Mouse (Mus musculus) embryonic facial prominence, embryonic 10.5 days (tissue): ENCODE results near the gene Tmem205. TPM values are rescaled to one million over a fixed set of nuclear protein-coding genes. Genes with fewer than 3 reads are reported as not detected.

Experiments
- DNase-seq: peaks from one replicate; pipeline ENCODE4 v3.0.0-alpha.2; 2017; ENCODE audit warnings: low spot score
- H3K27ac ChIP-seq: fragments of 300-500 bp; sonication (generic); replicated peaks from 2 replicates; pipeline ENCODE4 v1.5.1; 2016; ENCODE audit warnings: mild to moderate bottlenecking
- H3K27me3 ChIP-seq: fragments of 300-500 bp; sonication (generic); replicated peaks from 2 replicates; pipeline ENCODE4 v1.6.1; 2016; ENCODE audit warnings: low read depth, mild to moderate bottlenecking; ENCODE audit not compliant: poor library complexity, severe bottlenecking
- H3K36me3 ChIP-seq: fragments of 300-500 bp; sonication (generic); replicated peaks from 2 replicates; pipeline ENCODE4 v1.6.1; 2016; ENCODE audit warnings: mild to moderate bottlenecking, moderate library complexity
- H3K4me1 ChIP-seq: fragments of 300-500 bp; sonication (generic); 2 replicates; pipeline ENCODE4 v1.6.1; 2016
- H3K4me3 ChIP-seq: fragments of 300-500 bp; sonication (generic); 2 replicates; pipeline ENCODE4 v1.5.1; 2016; ENCODE audit warnings: mild to moderate bottlenecking, moderate library complexity
- H3K9me3 ChIP-seq: fragments of 300-500 bp; sonication (generic); 2 replicates; pipeline ENCODE4 v1.6.1; 2016; ENCODE audit warnings: mild to moderate bottlenecking
- WGBS: fragments of 180-500 bp; shearing (Covaris S2); methylation state at CpG from one replicate; pipeline ENCODE4 v1.1.7; 2016; 5-methylcytosine and 5-hydroxymethylcytosine counted together
- polyA plus RNA-seq: library from polyadenylated mRNA; unstranded; fragments of >200 nt; fragmentation: Nextera tagmentation; extraction: Ambion mirVana; gene quantifications from 2 replicates; pipeline ENCODE4 v1.2.1, GENCODE M21; 2016

Gene Tmem205
- polyA plus RNA-seq, 1 experiment from 2014 or later: 31.1 TPM

- DNase-seq: peak; percentile 97
- Histone ChIP-seq H3K36me3 (0 out of 2 replicates have a peak, but pooled peaks cover 6% of the 10 kb centered on the region), H3K27ac (peak within 1 kb of the TSS; percentile 96), H3K4me1 (peaks cover 19% of the 10 kb centered on the region), H3K4me3 (peak within 1 kb of the TSS; percentile 76), H3K9me3 (no peaks in the 10 kb centered on the region), H3K27me3 (peaks cover 21% of the 10 kb centered on the region)
- WGBS: under 1% methylated on average over 54 of the region's 54 CpGs
These were observed 28.4 kb upstream of the Tmem205 start, which contains the start of gene Swsap1 for GRCm38 (mm10) chr9:21955570-21956281. TSS of gene Swsap1 (plus strand) at chr9:21955755.

- Histone ChIP-seq H3K4me1 (peaks cover 14% of the 10 kb centered on the region), H3K27ac (peak overlapping the region; percentile 96), H3K27me3 (peaks cover 16% of the 10 kb centered on the region), H3K9me3 (no peaks in the 10 kb centered on the region), H3K36me3 (0 out of 2 replicates have a peak, but pooled peaks cover 6% of the 10 kb centered on the region), H3K4me3 (peak overlapping the region; percentile 76)
- WGBS: 2% methylated on average over 18 of the region's 18 CpGs
- DNase-seq: no peak
These were observed 27.8 kb upstream of the Tmem205 start for GRCm38 (mm10) chr9:21955225-21955569.

- H3K9me3 ChIP-seq: no peaks in the 10 kb centered on the region
- DNase-seq: no peak
- peaks cover 13% of the 10 kb centered on the region for H3K4me1 ChIP-seq
- H3K4me3 ChIP-seq: peak overlapping the region; percentile 76
- H3K36me3 ChIP-seq: 0 out of 2 replicates have a peak, but pooled peaks cover 6% of the 10 kb centered on the region
- WGBS: 89% methylated on average over 3 of the region's 3 CpGs
- peaks cover 10% of the 10 kb centered on the region for H3K27me3 ChIP-seq
- H3K27ac ChIP-seq: no peak overlapping the region
These were observed 27.3 kb upstream of the Tmem205 start for GRCm38 (mm10) chr9:21954635-21955034.

- Histone ChIP-seq H3K4me3 (no peak overlapping the region), H3K36me3 (no peaks in the 10 kb centered on the region), H3K27ac (no peak overlapping the region), H3K9me3 (no peaks in the 10 kb centered on the region), H3K27me3 (peaks cover 6% of the 10 kb centered on the region), H3K4me1 (peaks cover 13% of the 10 kb centered on the region)
- WGBS: 20% methylated on average over 3 of the region's 3 CpGs
- DNase-seq: no peak
These were observed 26.2 kb upstream of the Tmem205 start for GRCm38 (mm10) chr9:21953600-21953999.

GRCm38 (mm10) chr9:21951977-21952376 is 24.6 kb upstream of the Tmem205 start:
- Histone ChIP-seq H3K27ac (no peak overlapping the region), H3K4me3 (no peak overlapping the region), H3K27me3 (peaks cover 22% of the 10 kb centered on the region), H3K36me3 (no peaks in the 10 kb centered on the region), H3K4me1 (peaks cover 23% of the 10 kb centered on the region), H3K9me3 (no peaks in the 10 kb centered on the region)
- WGBS: 84% methylated on average over 3 of the region's 3 CpGs
- DNase-seq: no peak

GRCm38 (mm10) chr9:21950322-21950721 is 23.0 kb upstream of the Tmem205 start:
- Histone ChIP-seq H3K4me3 (no peak overlapping the region), H3K4me1 (peaks cover 18% of the 10 kb centered on the region), H3K27ac (no peak overlapping the region), H3K9me3 (no peaks in the 10 kb centered on the region), H3K27me3 (peaks cover 38% of the 10 kb centered on the region), H3K36me3 (no peaks in the 10 kb centered on the region)
- peak; percentile 87 for DNase-seq
- 15% methylated on average over 11 of the region's 11 CpGs for WGBS

GRCm38 (mm10) chr9:21948790-21949189 is 21.4 kb upstream of the Tmem205 start:
- 64% methylated on average over 6 of the region's 6 CpGs for WGBS
- Histone ChIP-seq H3K9me3 (no peaks in the 10 kb centered on the region), H3K4me1 (peaks cover 20% of the 10 kb centered on the region), H3K27ac (no peak overlapping the region), H3K4me3 (no peak overlapping the region), H3K36me3 (no peaks in the 10 kb centered on the region), H3K27me3 (peaks cover 46% of the 10 kb centered on the region)
- DNase-seq: no peak

GRCm38 (mm10) chr9:21948146-21948545 is 20.8 kb upstream of the Tmem205 start:
- Histone ChIP-seq H3K4me1 (peaks cover 17% of the 10 kb centered on the region), H3K4me3 (no peak overlapping the region), H3K36me3 (no peaks in the 10 kb centered on the region), H3K27me3 (peaks cover 53% of the 10 kb centered on the region), H3K27ac (no peak overlapping the region), H3K9me3 (no peaks in the 10 kb centered on the region)
- DNase-seq: no peak
- 58% methylated on average over 8 of the region's 8 CpGs for WGBS

- Histone ChIP-seq H3K4me3 (peak overlapping the region; percentile 44), H3K4me1 (peaks cover 17% of the 10 kb centered on the region), H3K27me3 (peaks cover 53% of the 10 kb centered on the region), H3K9me3 (no peaks in the 10 kb centered on the region), H3K36me3 (no peaks in the 10 kb centered on the region), H3K27ac (no peak overlapping the region; the same call in 1 of the 2 replicates)
- 4% methylated on average over 28 of the region's 28 CpGs for WGBS
- DNase-seq: no peak
These were observed 20.3 kb upstream of the Tmem205 start for GRCm38 (mm10) chr9:21947540-21948130.

GRCm38 (mm10) chr9:21944267-21944666 is 16.9 kb upstream of the Tmem205 start:
- no peak overlapping the region for H3K27ac ChIP-seq
- 25% methylated on average over 23 of the region's 23 CpGs for WGBS
- H3K27me3 ChIP-seq: peaks cover 53% of the 10 kb centered on the region
- H3K4me3 ChIP-seq: no peak overlapping the region
- H3K4me1 ChIP-seq: peaks cover 17% of the 10 kb centered on the region
- no peaks in the 10 kb centered on the region for H3K36me3 ChIP-seq
- no peaks in the 10 kb centered on the region for H3K9me3 ChIP-seq
- DNase-seq: peak; percentile 50

- 53% methylated on average over 12 of the region's 12 CpGs for WGBS
- peaks cover 48% of the 10 kb centered on the region for H3K27me3 ChIP-seq
- DNase-seq: no peak
- H3K27ac ChIP-seq: no peak overlapping the region
- H3K4me1 ChIP-seq: peaks cover 17% of the 10 kb centered on the region
- no peak overlapping the region for H3K4me3 ChIP-seq
- H3K9me3 ChIP-seq: no peaks in the 10 kb centered on the region
- H3K36me3 ChIP-seq: no peaks in the 10 kb centered on the region
These were observed 16.3 kb upstream of the Tmem205 start for GRCm38 (mm10) chr9:21943638-21944037.

- 77% methylated on average over 12 of the region's 12 CpGs for WGBS
- Histone ChIP-seq H3K4me3 (no peak overlapping the region), H3K36me3 (no peaks in the 10 kb centered on the region), H3K4me1 (peaks cover 22% of the 10 kb centered on the region), H3K9me3 (no peaks in the 10 kb centered on the region), H3K27ac (no peak overlapping the region), H3K27me3 (peaks cover 46% of the 10 kb centered on the region)
- DNase-seq: no peak
These were observed 15.7 kb upstream of the Tmem205 start for GRCm38 (mm10) chr9:21943046-21943445.
